Mouse (Mus musculus) forebrain, postnatal 0 days (tissue): Measurements from ENCODE around the gene Dcaf15. TPM values are rescaled to one million over a fixed set of nuclear protein-coding genes. Genes with fewer than 3 reads are reported as not detected.

Experiments
- ATAC-seq: fragments of 200-750 bp; cut with Nextera tagmentation; 2 replicates; pipeline ENCODE4 v1.8.0; 2017; ENCODE audit warnings: mild to moderate bottlenecking, moderate library complexity
- DNase-seq: peaks from one replicate; pipeline ENCODE4 v3.0.0-alpha.2; 2015
- H3K27ac ChIP-seq: fragments of 300-500 bp; sonication (generic); 2 replicates; pipeline ENCODE4 v1.5.1; 2014; ENCODE audit warnings: low read depth, mild to moderate bottlenecking, antibody characterized with exemption, low read length, moderate library complexity, mixed read lengths
- H3K27me3 ChIP-seq: fragments of 300-500 bp; sonication (generic); 2 replicates; pipeline ENCODE4 v1.6.1; 2014; ENCODE audit warnings: mild to moderate bottlenecking, low read length, mixed read lengths; ENCODE audit not compliant: insufficient read depth
- H3K36me3 ChIP-seq: fragments of 300-500 bp; sonication (generic); 2 replicates; pipeline ENCODE4 v1.6.1; 2014; ENCODE audit warnings: mild to moderate bottlenecking, moderate library complexity; ENCODE audit not compliant: insufficient read depth
- H3K4me1 ChIP-seq: fragments of 300-500 bp; sonication (generic); 2 replicates; pipeline ENCODE4 v1.6.1; 2014; ENCODE audit warnings: antibody characterized with exemption; ENCODE audit not compliant: insufficient read depth
- H3K4me2 ChIP-seq: fragments of 300-500 bp; sonication (generic); 2 replicates; pipeline ENCODE4 v1.6.1; 2014; ENCODE audit warnings: low read depth, mild to moderate bottlenecking, moderate library complexity
- H3K4me3 ChIP-seq: fragments of 300-500 bp; sonication (generic); 2 replicates; pipeline ENCODE4 v1.5.1; 2014; ENCODE audit warnings: low read depth, low read length, mixed read lengths
- H3K9ac ChIP-seq: fragments of 300-500 bp; sonication (generic); 2 replicates; pipeline ENCODE4 v1.6.1; 2014; ENCODE audit warnings: mild to moderate bottlenecking
- H3K9me3 ChIP-seq: fragments of 300-500 bp; sonication (generic); 2 replicates; pipeline ENCODE4 v1.6.1; 2016; ENCODE audit warnings: low read length
- CTCF ChIP-seq: sonication (generic); IDR thresholded peaks from 2 replicates; pipeline ENCODE4 v1.5.1; 2016; ENCODE audit warnings: antibody characterized with exemption, control low read depth, low read depth
- WGBS: fragments of 180-500 bp; shearing (Covaris S2); extraction: QIAGEN DNeasy Blood & Tissue Kit; methylation state at CpG from one replicate; pipeline ENCODE4 v1.1.7; 2014; 5-methylcytosine and 5-hydroxymethylcytosine counted together
- polyA plus RNA-seq: library from polyadenylated mRNA; unstranded; fragments of >200 nt; fragmentation: Nextera tagmentation; extraction: Ambion mirVana; gene quantifications from 2 replicates; pipeline ENCODE4 v1.2.1, GENCODE M21; 2015
- total RNA-seq: library from RNA; depleted of rRNA; stranded (reverse); fragments of >200 nt; gene quantifications from 2 replicates; pipeline ENCODE4 v1.2.3, GENCODE M21; 2014

The Dcaf15 gene
- total and polyA plus RNA-seq, 2 experiments from 2014 or later, result 16.3 to 63.2 TPM

GRCm38 (mm10) chr8:84067047-84067573 lies 37.5 kb downstream of the Dcaf15 start:
- H3K27ac ChIP-seq, result peak overlapping the region; percentile 93
- H3K27me3 ChIP-seq, result no peaks in the 10 kb centered on the region
- 0 out of 2 replicates have a peak, but pooled peaks cover 15% of the 10 kb centered on the region for H3K4me1 ChIP-seq
- DNase-seq, result peak; percentile 91
- peak; percentile 46 for ATAC-seq
- under 1% methylated on average over 57 of the region's 58 CpGs for WGBS
- H3K9ac ChIP-seq, result peak overlapping the region; percentile 84
- H3K4me3 ChIP-seq, result peak overlapping the region; percentile 98
- no peak for TF ChIP-seq CTCF
- no peaks in the 10 kb centered on the region for H3K36me3 ChIP-seq
- H3K9me3 ChIP-seq, result no peaks in the 10 kb centered on the region
- peak overlapping the region; percentile 52 for H3K4me2 ChIP-seq

GRCm38 (mm10) chr8:84066291-84066930 lies 38.2 kb downstream of the Dcaf15 start, which contains the start of gene Rfx1:
Gene Rfx1, plus strand, starts transcription at chr8:84066834.
- H3K27me3 ChIP-seq, result no peaks in the 10 kb centered on the region
- H3K9me3 ChIP-seq, result no peaks in the 10 kb centered on the region
- 0 out of 2 replicates have a peak, but pooled peaks cover 15% of the 10 kb centered on the region for H3K4me1 ChIP-seq
- WGBS, result 2% methylated on average over 51 of the region's 51 CpGs
- no peaks in the 10 kb centered on the region for H3K36me3 ChIP-seq
- peak; percentile 100 for DNase-seq
- H3K27ac ChIP-seq, result peak within 1 kb of the TSS; percentile 93
- H3K4me3 ChIP-seq, result peak within 1 kb of the TSS; percentile 98
- peak within 1 kb of the TSS; percentile 71 for H3K4me2 ChIP-seq
- peak within 1 kb of the TSS; percentile 84 for H3K9ac ChIP-seq
- peak; percentile 96 for ATAC-seq
- TF ChIP-seq CTCF, result no peak

- H3K4me3 ChIP-seq, result peak overlapping the region; percentile 48
- H3K27ac ChIP-seq, result peak overlapping the region; percentile 69
- H3K9ac ChIP-seq, result peak overlapping the region; percentile 48
- no peaks in the 10 kb centered on the region for H3K27me3 ChIP-seq
- TF ChIP-seq CTCF, result no peak
- H3K9me3 ChIP-seq, result no peaks in the 10 kb centered on the region
- WGBS, result 24% methylated on average over 5 of the region's 5 CpGs
- no peaks in the 10 kb centered on the region for H3K36me3 ChIP-seq
- no peak for ATAC-seq
- H3K4me1 ChIP-seq, result 0 out of 2 replicates have a peak, but pooled peaks cover 8% of the 10 kb centered on the region
- peak overlapping the region; percentile 71 for H3K4me2 ChIP-seq
- DNase-seq, result no peak
These were observed 39.0 kb downstream of the Dcaf15 start for GRCm38 (mm10) chr8:84065457-84066072.

GRCm38 (mm10) chr8:84065037-84065436 lies 39.5 kb downstream of the Dcaf15 start, which contains the start of gene Gm10643:
Gene Gm10643, minus strand, starts transcription at chr8:84065137.
- no peak for TF ChIP-seq CTCF
- Histone ChIP-seq H3K36me3 (no peaks in the 10 kb centered on the region), H3K27ac (peak within 1 kb of the TSS; percentile 69), H3K27me3 (no peaks in the 10 kb centered on the region), H3K4me1 (0 out of 2 replicates have a peak, but pooled peaks cover 4% of the 10 kb centered on the region), H3K9me3 (no peaks in the 10 kb centered on the region), H3K4me2 (peak within 1 kb of the TSS; percentile 71), H3K9ac (peak within 1 kb of the TSS; percentile 48), H3K4me3 (peak within 1 kb of the TSS; percentile 48)
- no peak for DNase-seq
- 92% methylated on average over 1 of the region's 1 CpGs for WGBS
- no peak for ATAC-seq

GRCm38 (mm10) chr8:84063861-84064610 lies 40.5 kb downstream of the Dcaf15 start:
- Histone ChIP-seq H3K4me1 (0 out of 2 replicates have a peak, but pooled peaks cover 3% of the 10 kb centered on the region), H3K4me2 (no peak overlapping the region), H3K4me3 (no peak overlapping the region), H3K36me3 (no peaks in the 10 kb centered on the region), H3K27me3 (no peaks in the 10 kb centered on the region), H3K9ac (no peak overlapping the region), H3K27ac (no peak overlapping the region), H3K9me3 (no peaks in the 10 kb centered on the region)
- no peak for DNase-seq
- no peak for TF ChIP-seq CTCF
- WGBS, result 71% methylated on average over 8 of the region's 8 CpGs
- no peak for ATAC-seq

GRCm38 (mm10) chr8:84060245-84060644 lies 44.3 kb downstream of the Dcaf15 start:
- no peaks in the 10 kb centered on the region for H3K36me3 ChIP-seq
- H3K4me1 ChIP-seq, result no peaks in the 10 kb centered on the region
- 88% methylated on average over 2 of the region's 2 CpGs for WGBS
- DNase-seq, result no peak
- ATAC-seq, result no peak
- TF ChIP-seq CTCF, result no peak
- no peak overlapping the region for H3K9ac ChIP-seq
- H3K4me2 ChIP-seq, result no peak overlapping the region
- H3K27ac ChIP-seq, result no peak overlapping the region
- H3K4me3 ChIP-seq, result no peak overlapping the region
- H3K27me3 ChIP-seq, result no peaks in the 10 kb centered on the region
- no peaks in the 10 kb centered on the region for H3K9me3 ChIP-seq
